Mouse (Mus musculus) macrophage (primary cell): ENCODE measurements around the gene Slitrk4. TPM values are rescaled to one million over a fixed set of nuclear protein-coding genes. Genes with fewer than 3 reads are reported as not detected.

Experiments
- H3K27ac ChIP-seq: fragments of 350-480 bp; formaldehyde crosslinking; 2 replicates; pipeline ENCODE4 v1.9.0; 2021
- H3K36me3 ChIP-seq: fragments of 350-480 bp; formaldehyde crosslinking; 2 replicates; pipeline ENCODE4 v1.9.0; 2021; ENCODE audit errors: inconsistent target
- H3K4me3 ChIP-seq: fragments of 350-480 bp; formaldehyde crosslinking; 2 replicates; pipeline ENCODE4 v1.9.0; 2021; ENCODE audit errors: inconsistent target
- H3K79me2 ChIP-seq: fragments of 350-480 bp; formaldehyde crosslinking; 2 replicates; pipeline ENCODE4 v1.9.0; 2021; ENCODE audit errors: inconsistent target
- WGBS: methylation state at CpG from one replicate; pipeline ENCODE4 v1.1.7; 2026; ENCODE audit warnings: inconsistent platforms; ENCODE audit not compliant: missing documents; 5-methylcytosine and 5-hydroxymethylcytosine counted together
- polyA plus RNA-seq: library from polyadenylated mRNA; stranded (reverse); fragments of 250-400 nt; gene quantifications from 3 replicates; pipeline ENCODE4 v1.2.4, GENCODE M21; 2018; ENCODE audit warnings: inconsistent platforms
- total RNA-seq, 78 experiments: library from RNA; depleted of rRNA; stranded (reverse); fragments of 250-400 nt; gene quantifications; 1 replicate in 9 of 78; 2 replicates in 24 of 78; 3 replicates in 43 of 78; 4 replicates in 2 of 78; pipeline ENCODE4 v1.2.4; 2018; ENCODE audit warnings: inconsistent platforms in 56 of 78

Gene Slitrk4
- total RNA-seq (2018; cell fraction: chromatin; rRNA removed) = not detected
- not detected for total RNA-seq (2018; cell fraction: cytosol; rRNA removed)
- not detected for total RNA-seq (2018; cell fraction: nucleus; rRNA removed)
- not detected in 3 replicates for polyA plus RNA-seq

DNA sequence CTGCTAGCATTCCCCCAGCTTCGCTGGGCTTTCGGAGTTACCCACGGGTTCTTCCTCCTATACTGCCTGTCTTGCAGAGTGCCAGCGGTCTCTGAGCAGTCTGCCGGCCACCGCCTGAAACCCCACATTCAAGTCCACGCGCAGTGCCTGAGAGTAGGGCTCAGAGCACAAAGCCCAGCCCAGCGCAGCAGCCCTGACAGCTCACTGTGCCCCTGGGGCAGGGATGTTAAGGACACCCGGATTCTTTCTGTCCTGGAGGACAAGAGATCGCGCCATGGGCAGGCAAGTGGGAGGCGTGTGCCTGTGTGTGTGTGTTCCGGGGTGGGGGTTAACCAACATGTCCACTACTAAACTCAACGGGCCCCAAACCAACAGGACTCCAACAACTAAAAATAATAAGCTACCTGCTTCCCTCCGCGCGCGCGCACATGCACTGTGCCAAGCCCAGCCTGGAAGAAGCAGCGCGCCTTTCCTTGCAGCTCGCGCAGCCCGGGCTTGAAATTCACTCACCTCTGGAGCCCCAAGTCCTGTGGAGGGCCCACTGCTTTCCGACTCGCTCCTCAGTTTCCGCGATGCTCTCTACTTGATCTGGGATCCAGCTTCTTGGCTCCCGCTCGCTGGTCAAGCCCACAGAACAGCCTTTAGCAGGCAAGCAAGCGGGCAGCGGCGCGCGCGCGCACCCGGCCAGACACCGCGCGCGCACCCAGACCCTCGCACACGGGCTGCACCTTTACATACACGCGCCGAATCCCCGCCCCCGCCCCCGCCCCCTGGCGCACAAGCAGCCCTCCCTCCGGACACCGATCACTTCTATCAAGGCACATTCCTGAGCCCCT lies at the start of gene Slitrk4:
Gene Slitrk4, minus strand, starts transcription at position 707 of the 836 bp plus-strand sequence.
- no peak within 1 kb of the TSS for H3K4me3 ChIP-seq
- no peak within 1 kb of the TSS for H3K27ac ChIP-seq
- no peaks in the 10 kb centered on the region for H3K79me2 ChIP-seq
- WGBS = 16% methylated on average over 47 of the region's 54 CpGs
- no peaks in the 10 kb centered on the region for H3K36me3 ChIP-seq

DNA sequence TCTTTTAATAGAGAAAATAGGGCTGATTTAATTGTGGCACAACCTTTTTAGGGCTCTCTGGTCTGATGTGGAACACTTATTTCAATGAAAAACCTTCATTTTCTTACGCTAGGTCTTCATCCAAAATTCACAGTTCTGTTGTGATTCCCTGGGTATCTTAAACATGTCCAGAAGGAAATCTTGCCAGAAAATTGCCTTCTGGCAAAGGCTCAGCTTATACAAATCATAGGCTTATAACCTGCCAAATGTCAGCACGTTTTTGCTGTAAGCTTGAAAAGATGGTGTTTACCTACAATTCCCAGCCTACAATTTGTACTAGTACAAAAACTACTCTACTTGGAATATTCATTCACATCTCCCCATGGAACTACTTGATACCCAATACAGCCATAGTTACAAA lies 42.7 kb upstream of the Slitrk4 start:
- Histone ChIP-seq H3K79me2 (no peaks in the 10 kb centered on the region), H3K27ac (no peak overlapping the region), H3K36me3 (no peaks in the 10 kb centered on the region), H3K4me3 (no peak overlapping the region)
- 72% methylated on average over 2 of the region's 2 CpGs for WGBS

DNA sequence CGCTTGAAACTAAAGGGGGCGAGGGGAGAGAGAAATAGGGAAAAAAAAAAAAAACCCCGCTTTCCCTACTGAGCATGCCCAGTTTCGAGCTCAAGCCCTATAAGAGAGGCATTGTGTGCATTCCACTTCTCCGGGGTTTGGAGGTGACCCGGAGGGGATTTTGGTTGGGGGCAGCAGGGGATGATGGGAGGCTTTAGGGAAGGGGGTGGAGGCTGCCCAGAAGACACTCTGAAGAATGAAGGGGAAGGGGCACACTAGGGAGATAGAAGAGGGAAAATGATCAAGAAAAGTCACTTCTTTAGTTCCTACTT lies 1.1 kb upstream of the Slitrk4 start:
- Histone ChIP-seq H3K36me3 (no peaks in the 10 kb centered on the region), H3K27ac (no peak overlapping the region), H3K79me2 (no peaks in the 10 kb centered on the region), H3K4me3 (no peak overlapping the region)
- no CpG with 5 or more reads among the region's 6 CpGs for WGBS

DNA sequence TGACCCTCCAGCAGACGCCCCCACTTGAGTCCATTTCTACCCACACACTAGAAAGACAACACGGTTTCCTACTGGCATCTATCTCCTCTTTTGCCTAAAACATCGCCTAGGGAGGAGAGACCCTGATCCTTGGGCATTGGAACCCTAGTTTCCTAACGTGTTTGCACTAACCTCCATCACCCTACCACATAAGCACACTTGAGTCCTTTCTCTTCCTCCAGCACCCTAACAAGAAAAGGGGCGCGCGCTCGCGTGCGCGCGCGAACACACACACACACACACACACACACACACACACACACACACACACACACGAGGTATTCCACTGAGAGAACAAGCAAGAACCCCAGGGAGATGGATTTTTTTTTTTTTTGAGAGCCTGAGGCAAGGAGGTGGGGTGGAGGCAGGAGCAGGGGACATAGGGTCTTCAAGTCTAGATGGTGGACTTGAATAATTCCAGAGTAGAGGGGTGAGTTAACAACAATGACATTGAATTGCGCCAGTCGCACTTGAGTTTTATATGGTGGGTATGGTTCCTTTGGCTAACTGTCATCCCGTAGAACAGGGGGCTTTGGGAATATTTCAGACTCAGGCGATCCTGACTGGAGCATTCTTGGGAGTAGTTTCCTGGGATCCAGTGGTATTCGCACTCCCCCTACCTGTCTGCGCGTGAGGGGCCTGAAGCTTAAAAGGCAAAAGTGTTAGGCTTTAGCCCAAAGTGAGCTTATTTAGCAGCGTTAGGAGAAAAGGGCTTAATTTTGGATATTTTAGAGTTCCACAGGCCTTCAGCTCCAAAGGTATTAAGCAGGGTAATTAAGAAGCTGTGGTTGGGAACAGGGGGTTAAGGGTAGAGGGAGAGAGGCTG lies 562 bp upstream of the Slitrk4 start:
- H3K36me3 ChIP-seq = no peaks in the 10 kb centered on the region
- WGBS = 24% methylated on average over 21 of the region's 22 CpGs
- no peak overlapping the region for H3K27ac ChIP-seq
- no peak overlapping the region for H3K4me3 ChIP-seq
- no peaks in the 10 kb centered on the region for H3K79me2 ChIP-seq

DNA sequence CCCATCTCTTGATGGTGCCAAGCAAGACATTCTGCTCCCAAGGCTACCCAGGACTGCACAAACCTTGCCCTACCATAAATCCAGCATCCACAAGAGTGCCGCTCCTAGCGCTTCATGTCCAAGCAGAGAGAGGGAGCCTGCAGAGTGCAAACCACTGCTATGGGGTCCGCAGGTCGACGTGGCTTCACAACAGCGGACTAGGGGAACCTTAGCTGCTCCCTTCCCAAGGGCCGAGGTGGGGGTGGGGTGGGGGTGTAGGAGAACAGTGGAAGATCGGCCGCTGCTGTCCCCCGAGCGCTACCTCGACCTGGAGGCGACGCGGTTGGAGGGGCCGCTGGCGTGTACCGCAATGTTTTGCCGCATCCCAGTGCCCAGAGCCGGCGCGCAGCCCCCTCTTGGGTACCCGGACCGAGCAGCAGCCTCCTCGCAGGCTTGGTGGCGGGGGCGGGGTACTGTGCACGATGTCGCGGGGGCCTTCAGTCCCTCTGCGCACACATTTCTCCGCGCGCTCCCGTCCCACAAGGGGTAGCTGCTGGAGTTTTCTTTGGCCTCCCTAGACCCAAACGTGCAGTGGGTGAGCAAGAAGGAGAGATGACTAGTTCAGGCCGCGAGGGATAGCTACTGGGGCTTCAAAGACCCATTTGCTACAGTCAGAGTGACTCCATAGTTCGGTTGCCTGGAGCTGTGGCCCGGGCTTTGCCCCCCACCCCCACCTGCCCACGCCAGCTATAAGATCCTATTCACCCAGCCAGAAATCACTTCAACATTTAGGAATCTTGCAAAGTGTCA lies 1.1 kb downstream of the Slitrk4 start:
- H3K4me3 ChIP-seq = no peak overlapping the region
- H3K79me2 ChIP-seq = no peaks in the 10 kb centered on the region
- WGBS = 15% methylated on average over 41 of the region's 41 CpGs
- no peaks in the 10 kb centered on the region for H3K36me3 ChIP-seq
- no peak overlapping the region for H3K27ac ChIP-seq

DNA sequence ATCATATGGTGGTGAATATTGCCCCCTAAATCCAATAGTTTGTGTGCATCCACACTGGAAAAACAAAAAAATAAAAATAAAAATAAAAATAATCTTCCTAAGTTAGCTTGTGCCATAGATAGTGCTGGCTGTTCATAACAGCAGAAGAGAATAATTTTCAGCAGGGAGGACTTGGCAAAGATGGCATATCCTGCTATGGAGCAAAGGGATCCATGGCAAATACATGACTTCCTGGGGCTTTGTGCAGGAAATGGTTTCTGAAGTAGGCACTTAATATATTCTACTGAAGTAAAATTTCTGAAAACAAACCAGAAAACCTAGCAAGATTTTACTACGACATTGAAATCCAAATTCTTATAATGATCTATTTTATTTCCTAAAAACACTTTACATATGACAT lies 13.3 kb downstream of the Slitrk4 start:
- 80% methylated on average over 1 of the region's 1 CpGs for WGBS
- H3K36me3 ChIP-seq = no peaks in the 10 kb centered on the region

More for the DNA sequence above, 13.3 kb downstream of the Slitrk4 start:
- Histone ChIP-seq H3K79me2 (no peaks in the 10 kb centered on the region), H3K4me3 (no peak overlapping the region), H3K27ac (no peak overlapping the region)

Other genes starting within 250 kb of the Slitrk4 start
- not detected in 3 replicates for gene Gm6760, start 124.8 kb downstream of the Slitrk4 start, polyA plus RNA-seq
- not detected in 3 replicates for gene 3830417A13Rik, start 103.4 kb downstream of the Slitrk4 start, polyA plus RNA-seq